Mouse (Mus musculus): ENCODE results near the gene Rbm44. TPM values are rescaled to one million over a fixed set of nuclear protein-coding genes. Genes with fewer than 3 reads are reported as not detected.

The Rbm44 gene
- polyA plus RNA-seq (2016; fragmentation: Nextera tagmentation; extraction: Ambion mirVana): 0.26 and 0.84 TPM in 2 replicates

DNA sequence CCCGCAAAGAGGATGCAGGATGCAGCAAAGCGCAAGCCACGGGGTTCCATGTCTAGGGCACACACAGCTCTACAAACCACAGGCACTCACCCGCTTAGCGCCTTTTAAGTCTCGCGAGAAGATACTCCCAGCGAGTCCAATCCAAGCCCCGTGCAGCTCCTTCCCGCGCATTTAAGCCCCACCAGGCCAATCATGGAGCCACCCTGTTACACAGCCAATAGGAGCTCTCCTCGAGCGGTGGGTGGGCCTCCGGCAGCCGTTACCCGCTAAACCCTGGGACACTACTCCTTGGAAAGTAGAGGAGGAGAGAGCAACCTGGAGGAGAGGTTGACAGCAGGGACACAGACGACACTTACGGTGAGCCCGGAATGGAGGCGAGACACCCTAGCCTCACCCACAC is at the start of gene Rbm44:
TSS of gene Rbm44 (plus strand) at position 277 of the 400 bp plus-strand sequence.
- H3K27ac ChIP-seq (replicated peaks): no peak within 1 kb of the TSS
- ATAC-seq (ENCODE audit: low FRiP score, low read depth): no peak

DNA sequence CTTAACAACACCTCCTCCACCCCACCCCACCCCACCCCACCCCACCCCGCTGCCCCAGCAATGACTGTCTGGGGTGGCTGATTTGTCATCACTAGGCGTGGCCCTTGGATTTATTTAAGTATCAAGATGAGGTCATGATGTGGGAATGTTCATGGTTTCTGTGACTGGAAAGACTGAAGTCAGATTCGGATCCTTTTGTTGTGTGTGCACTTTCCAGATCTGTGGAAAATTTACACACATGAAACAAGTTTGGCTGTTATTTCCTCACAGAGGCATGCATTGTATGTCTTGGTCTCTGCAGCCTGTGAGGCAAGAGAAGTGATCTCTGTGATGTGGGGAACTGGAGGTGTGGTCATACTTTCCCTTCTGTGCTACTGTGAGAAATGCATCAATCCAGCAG is 49.6 kb upstream of the Rbm44 start:
- Histone ChIP-seq H3K27me3 (no peaks in the 10 kb centered on the region), H3K9ac (replicated peaks) (no peak overlapping the region), H3K4me2 (replicated peaks) (no peak overlapping the region), H3K36me3 (no peaks in the 10 kb centered on the region), H3K4me3 (no peak overlapping the region), H3K27ac (replicated peaks) (no peak overlapping the region), H3K9me3 (no peaks in the 10 kb centered on the region), H3K4me1 (0 out of 2 replicates have a peak, but pooled peaks cover 2% of the 10 kb centered on the region)
- no peak for ATAC-seq (ENCODE audit: low FRiP score, low read depth)
- 89% methylated on average over 3 of the region's 3 CpGs for WGBS

More for the DNA sequence above, at the start of gene Rbm44:
- Histone ChIP-seq H3K4me3 (no peak within 1 kb of the TSS), H3K27me3 (no peaks in the 10 kb centered on the region), H3K4me2 (replicated peaks) (no peak within 1 kb of the TSS), H3K9me3 (no peaks in the 10 kb centered on the region), H3K9ac (replicated peaks) (no peak within 1 kb of the TSS), H3K36me3 (no peaks in the 10 kb centered on the region), H3K4me1 (no peaks in the 10 kb centered on the region)
- 70% methylated on average over 20 of the region's 20 CpGs for WGBS

DNA sequence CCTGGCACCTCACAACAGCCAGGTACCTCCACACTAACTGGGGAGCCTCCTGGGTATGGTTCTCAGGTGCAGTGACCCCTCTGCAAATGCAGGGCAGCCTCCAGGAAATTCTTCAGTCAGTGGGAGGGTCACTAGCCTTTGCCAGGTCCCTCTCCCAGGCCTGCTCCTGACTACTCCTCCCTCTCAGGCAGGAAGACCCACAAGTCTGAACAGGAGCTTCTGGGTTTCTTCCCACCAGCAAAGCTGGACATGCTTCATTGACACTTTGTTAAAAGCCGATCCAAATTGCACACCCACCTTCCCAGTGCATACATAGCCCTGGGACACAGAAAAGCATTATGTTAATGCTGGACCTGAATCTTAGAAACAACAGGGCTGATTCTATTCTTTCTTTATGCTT is 49.0 kb upstream of the Rbm44 start:
- H3K4me3 ChIP-seq: no peak overlapping the region
- no peaks in the 10 kb centered on the region for H3K9me3 ChIP-seq
- no peak overlapping the region for H3K9ac ChIP-seq (replicated peaks)
- H3K27me3 ChIP-seq: no peaks in the 10 kb centered on the region
- no peak for ATAC-seq (ENCODE audit: low FRiP score, low read depth)
- H3K36me3 ChIP-seq: no peaks in the 10 kb centered on the region
- WGBS: 65% methylated on average over 1 of the region's 1 CpGs
- H3K4me1 ChIP-seq: no peaks in the 10 kb centered on the region
- H3K4me2 ChIP-seq (replicated peaks): no peak overlapping the region
- H3K27ac ChIP-seq (replicated peaks): no peak overlapping the region

DNA sequence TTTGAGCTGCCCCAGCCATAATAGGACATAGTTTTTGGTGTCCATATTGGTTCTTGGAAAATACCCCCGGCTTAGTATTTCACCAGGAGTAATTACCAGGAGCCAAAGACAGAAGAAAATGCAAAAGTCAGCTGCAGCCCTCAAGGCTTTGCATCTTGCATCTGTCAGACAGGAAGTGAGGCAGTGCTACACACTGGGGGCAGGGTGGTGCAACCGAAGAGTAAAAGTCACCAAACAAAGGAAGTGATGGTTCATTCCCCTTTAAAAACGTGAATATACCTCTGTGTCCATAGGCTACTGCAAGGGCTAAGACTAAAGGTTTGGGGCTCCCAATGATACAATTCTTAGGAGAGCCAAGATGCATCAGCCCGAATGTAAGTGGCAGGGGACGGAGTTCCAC is 48.4 kb upstream of the Rbm44 start:
- no peaks in the 10 kb centered on the region for H3K27me3 ChIP-seq
- H3K4me3 ChIP-seq: no peak overlapping the region
- ATAC-seq (ENCODE audit: low FRiP score, low read depth): no peak
- no peak overlapping the region for H3K27ac ChIP-seq (replicated peaks)
- no peak overlapping the region for H3K4me2 ChIP-seq (replicated peaks)
- no peaks in the 10 kb centered on the region for H3K36me3 ChIP-seq
- H3K9ac ChIP-seq (replicated peaks): no peak overlapping the region
- 86% methylated on average over 5 of the region's 5 CpGs for WGBS
- H3K4me1 ChIP-seq: no peaks in the 10 kb centered on the region
- no peaks in the 10 kb centered on the region for H3K9me3 ChIP-seq

DNA sequence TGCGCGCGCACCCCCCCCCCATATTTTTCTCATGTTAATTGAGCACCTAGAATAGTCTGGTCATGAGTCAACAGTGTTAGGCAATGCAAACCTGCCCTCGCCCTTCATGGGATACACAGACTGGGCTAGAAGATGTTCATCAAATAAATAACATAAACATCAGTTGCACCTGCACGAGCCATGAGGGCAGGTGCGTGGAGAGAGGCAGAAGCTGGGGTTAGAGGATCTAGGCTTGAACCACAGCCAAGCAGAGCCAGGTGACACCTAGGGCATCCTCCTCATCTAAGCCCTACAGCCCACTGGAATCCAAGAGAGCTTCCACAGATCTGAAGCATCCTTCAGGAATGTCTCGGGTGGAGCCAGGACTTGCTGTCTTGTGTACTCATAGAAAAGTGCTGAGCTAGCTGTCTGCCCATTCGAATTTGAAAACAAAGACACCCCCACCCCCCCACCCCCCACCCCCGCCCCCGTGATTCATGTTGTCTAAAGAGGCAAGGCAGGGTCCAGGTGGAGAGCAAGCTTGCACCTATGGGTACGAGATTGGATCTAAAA is 47.5 kb upstream of the Rbm44 start:
- Histone ChIP-seq H3K27ac (replicated peaks) (no peak overlapping the region), H3K4me1 (peaks cover 3% of the 10 kb centered on the region; the same call in 1 of the 2 replicates), H3K9ac (replicated peaks) (no peak overlapping the region), H3K27me3 (no peaks in the 10 kb centered on the region), H3K36me3 (no peaks in the 10 kb centered on the region), H3K4me2 (replicated peaks) (no peak overlapping the region), H3K4me3 (no peak overlapping the region), H3K9me3 (no peaks in the 10 kb centered on the region)
- ATAC-seq (ENCODE audit: low FRiP score, low read depth): no peak
- 89% methylated on average over 11 of the region's 11 CpGs for WGBS

DNA sequence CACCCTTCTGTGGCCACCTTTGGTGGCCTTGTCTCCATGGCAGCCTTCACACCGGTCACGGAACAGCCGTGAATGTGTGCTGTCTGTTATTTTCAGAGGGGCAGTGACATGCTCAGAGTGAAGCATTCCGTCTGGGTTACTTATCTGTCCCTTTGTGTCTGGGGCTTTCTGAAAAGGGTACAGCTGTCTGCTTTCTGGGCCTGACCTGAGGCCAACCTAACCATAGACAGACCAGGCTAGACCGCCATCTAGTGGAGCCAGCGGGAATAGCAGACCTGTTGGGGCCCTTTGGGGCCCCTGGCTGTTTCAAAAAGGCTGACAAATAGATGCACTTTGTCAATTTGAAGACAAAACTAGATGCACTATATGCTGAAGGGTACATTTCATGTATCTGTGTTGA is 46.0 kb upstream of the Rbm44 start:
- no peaks in the 10 kb centered on the region for H3K9me3 ChIP-seq
- H3K4me1 ChIP-seq: peaks cover 4% of the 10 kb centered on the region; the same call in 1 of the 2 replicates
- no peak overlapping the region for H3K4me2 ChIP-seq (replicated peaks)
- H3K4me3 ChIP-seq: no peak overlapping the region
- peak; percentile 69; the same call in 1 of the 2 replicates for ATAC-seq (ENCODE audit: low FRiP score, low read depth)
- no peak overlapping the region; the same call in 1 of the 2 replicates for H3K27ac ChIP-seq (replicated peaks)
- H3K9ac ChIP-seq (replicated peaks): no peak overlapping the region
- WGBS: 5% methylated on average over 6 of the region's 6 CpGs
- H3K27me3 ChIP-seq: no peaks in the 10 kb centered on the region
- no peaks in the 10 kb centered on the region for H3K36me3 ChIP-seq

DNA sequence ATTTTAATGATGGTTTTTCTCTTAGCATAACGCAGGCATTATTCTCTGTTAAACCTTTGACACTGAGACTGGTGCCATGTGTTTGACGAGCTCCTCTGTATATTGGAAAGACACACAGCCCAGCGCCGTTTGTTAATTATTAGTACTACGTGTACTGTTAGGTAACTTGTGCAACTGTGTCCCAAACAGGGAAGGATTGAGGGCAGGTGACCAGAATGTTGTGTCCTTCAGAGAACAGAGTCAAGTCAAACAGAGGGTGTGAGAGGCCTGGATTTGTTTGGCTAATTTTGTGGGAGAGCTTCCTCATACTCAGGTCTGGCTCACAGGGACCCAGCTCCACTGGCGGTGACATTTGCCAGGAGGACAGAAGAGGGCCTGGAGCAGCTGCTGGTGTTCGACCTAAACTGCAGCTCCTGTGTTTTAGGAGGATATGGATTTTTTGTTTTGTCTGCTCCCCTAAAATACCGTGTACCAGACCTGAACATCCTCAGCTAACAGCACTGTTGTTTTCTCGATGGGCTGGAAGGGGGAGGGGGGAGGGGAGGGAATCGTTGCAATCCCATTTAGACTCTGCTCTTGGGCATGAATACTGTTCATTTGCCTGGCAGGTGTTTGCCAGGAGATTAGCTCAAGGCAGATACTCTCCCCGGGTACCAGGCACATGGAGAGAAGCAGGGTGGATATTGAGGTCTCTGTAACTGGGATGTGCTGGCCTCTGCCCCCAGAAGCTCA is 43.0 kb upstream of the Rbm44 start:
- WGBS: 71% methylated on average over 11 of the region's 11 CpGs
- no peak overlapping the region for H3K9ac ChIP-seq (replicated peaks)
- no peaks in the 10 kb centered on the region for H3K27me3 ChIP-seq
- no peak for ATAC-seq (ENCODE audit: low FRiP score, low read depth)
- H3K27ac ChIP-seq (replicated peaks): no peak overlapping the region
- peaks cover 4% of the 10 kb centered on the region; the same call in 1 of the 2 replicates for H3K4me1 ChIP-seq
- H3K4me2 ChIP-seq (replicated peaks): no peak overlapping the region
- no peak overlapping the region for H3K4me3 ChIP-seq
- H3K36me3 ChIP-seq: no peaks in the 10 kb centered on the region
- no peaks in the 10 kb centered on the region for H3K9me3 ChIP-seq

DNA sequence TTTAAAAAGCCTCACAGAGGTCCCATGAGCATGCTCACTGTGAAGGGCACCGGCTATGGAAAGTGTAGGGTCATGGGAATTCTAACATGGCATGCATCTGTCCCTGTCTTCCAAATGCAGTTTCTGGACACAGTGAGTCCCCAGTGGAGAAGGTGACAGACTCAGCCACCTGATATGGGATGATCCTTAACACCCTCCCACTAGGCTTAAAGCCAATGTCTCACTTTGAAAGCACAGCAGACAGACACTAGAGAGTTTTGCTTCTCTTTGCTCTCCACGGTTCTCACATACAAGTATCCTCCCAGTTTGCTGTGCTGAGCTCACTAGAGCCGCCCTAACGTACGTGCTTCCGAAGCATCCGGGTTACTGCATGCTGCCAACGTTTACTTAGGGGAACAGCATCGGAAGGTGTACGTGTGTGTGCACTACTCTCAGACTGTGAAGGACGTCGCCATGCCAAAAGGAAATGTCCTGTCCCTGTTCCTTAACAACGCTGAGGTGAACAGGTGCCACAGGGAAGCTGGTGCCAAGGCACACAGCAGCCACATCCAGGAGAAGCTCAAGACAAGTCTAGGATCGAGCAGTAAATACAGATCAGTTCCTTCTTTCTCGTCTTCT is 41.4 kb upstream of the Rbm44 start:
- no peak overlapping the region for H3K4me3 ChIP-seq
- ATAC-seq (ENCODE audit: low FRiP score, low read depth): no peak
- H3K27ac ChIP-seq (replicated peaks): no peak overlapping the region
- no peak overlapping the region for H3K9ac ChIP-seq (replicated peaks)
- no peaks in the 10 kb centered on the region for H3K9me3 ChIP-seq
- WGBS: 94% methylated on average over 15 of the region's 15 CpGs
- H3K4me2 ChIP-seq (replicated peaks): no peak overlapping the region
- no peaks in the 10 kb centered on the region for H3K27me3 ChIP-seq
- no peaks in the 10 kb centered on the region for H3K36me3 ChIP-seq
- H3K4me1 ChIP-seq: peaks cover 4% of the 10 kb centered on the region; the same call in 1 of the 2 replicates

DNA sequence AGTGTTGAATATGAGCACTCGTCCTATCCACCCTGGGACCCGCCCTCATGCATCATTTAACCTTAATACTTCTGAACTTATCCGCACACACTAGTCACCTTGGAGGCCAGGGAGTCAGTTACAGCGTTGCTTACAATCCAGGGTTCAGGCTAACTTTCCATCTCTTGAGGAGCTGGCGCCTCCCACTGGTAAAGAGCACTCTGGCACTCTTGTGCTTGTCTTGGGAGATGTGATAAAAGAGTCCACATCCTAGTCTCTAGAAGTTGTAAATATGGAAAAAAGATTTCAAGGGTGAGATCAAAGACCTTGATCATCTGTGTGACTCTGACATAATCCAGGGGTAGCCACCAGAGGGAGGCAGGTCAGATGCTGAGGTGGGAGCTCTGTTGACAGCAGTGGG is 37.3 kb upstream of the Rbm44 start:
- Histone ChIP-seq H3K27ac (replicated peaks) (no peak overlapping the region), H3K4me2 (replicated peaks) (no peak overlapping the region), H3K36me3 (no peaks in the 10 kb centered on the region), H3K9me3 (no peaks in the 10 kb centered on the region), H3K9ac (replicated peaks) (no peak overlapping the region), H3K4me1 (no peaks in the 10 kb centered on the region), H3K27me3 (no peaks in the 10 kb centered on the region), H3K4me3 (no peak overlapping the region)
- ATAC-seq (ENCODE audit: low FRiP score, low read depth): no peak
- 79% methylated on average over 5 of the region's 5 CpGs for WGBS

DNA sequence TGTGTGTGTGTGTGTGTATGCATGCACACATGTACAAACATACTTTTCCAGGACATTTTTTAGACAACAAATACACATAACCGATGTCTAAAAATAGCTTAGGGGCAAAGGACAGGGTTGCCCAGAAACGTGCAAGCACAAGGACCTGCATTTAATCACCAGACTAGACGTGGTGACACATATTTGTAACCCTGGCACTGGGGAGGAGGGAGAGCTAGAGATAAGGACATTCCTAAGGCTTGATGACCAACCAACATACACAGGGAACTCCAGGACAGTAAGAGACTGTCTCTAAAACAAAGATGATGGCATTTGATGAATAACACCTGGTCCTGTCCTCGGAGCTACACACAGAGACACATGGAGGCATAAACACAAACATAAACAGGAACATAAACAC is 35.6 kb upstream of the Rbm44 start:
- Histone ChIP-seq H3K27me3 (no peaks in the 10 kb centered on the region), H3K27ac (replicated peaks) (no peak overlapping the region), H3K4me2 (replicated peaks) (no peak overlapping the region), H3K4me3 (no peak overlapping the region), H3K9me3 (no peaks in the 10 kb centered on the region), H3K9ac (replicated peaks) (no peak overlapping the region), H3K4me1 (no peaks in the 10 kb centered on the region), H3K36me3 (no peaks in the 10 kb centered on the region)
- no peak for ATAC-seq (ENCODE audit: low FRiP score, low read depth)
- 83% methylated on average over 4 of the region's 4 CpGs for WGBS

DNA sequence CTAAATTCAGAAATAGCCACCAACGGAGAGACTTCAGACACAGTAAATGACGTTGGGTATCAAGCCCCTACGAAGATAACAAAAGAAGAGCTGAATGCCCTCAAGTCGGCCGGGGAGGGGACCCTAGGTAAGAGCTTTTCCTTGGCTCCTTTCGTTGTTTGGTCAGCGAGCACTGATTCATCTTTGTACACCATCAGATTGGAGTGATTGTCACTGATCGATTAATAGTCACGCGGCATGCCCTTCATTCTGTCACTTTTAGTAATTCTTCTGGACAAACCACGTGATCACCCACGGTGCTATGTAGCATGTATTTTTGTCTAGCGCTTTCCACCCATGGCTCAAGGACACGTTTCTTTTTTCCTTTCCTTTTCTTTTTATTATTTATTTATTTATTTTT is 32.7 kb upstream of the Rbm44 start:
- Histone ChIP-seq H3K4me2 (replicated peaks) (no peak overlapping the region), H3K4me1 (no peaks in the 10 kb centered on the region), H3K4me3 (no peak overlapping the region), H3K36me3 (no peaks in the 10 kb centered on the region), H3K9ac (replicated peaks) (no peak overlapping the region), H3K9me3 (no peaks in the 10 kb centered on the region), H3K27me3 (no peaks in the 10 kb centered on the region), H3K27ac (replicated peaks) (no peak overlapping the region)
- ATAC-seq (ENCODE audit: low FRiP score, low read depth): no peak
- WGBS: 93% methylated on average over 14 of the region's 14 CpGs

DNA sequence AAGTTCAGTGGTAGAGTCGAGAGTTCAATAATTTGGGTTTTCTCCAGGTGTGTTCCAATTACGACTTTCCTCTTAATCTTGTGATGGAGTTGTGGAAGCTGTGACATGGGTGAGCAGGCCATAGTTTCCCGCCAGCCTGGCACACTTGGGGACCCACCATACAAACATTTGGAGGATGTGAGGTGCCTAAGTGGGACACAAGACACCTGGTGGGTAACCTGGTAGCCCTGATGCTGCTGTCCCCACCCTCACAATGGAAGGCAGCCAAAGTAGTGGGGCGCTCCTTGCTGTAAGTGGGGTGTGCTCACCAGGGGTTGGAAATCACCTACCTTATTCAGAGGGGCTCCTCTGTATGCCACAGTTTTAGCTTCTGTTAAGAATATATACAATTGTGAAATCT is 32.3 kb upstream of the Rbm44 start:
- Histone ChIP-seq H3K9ac (replicated peaks) (no peak overlapping the region), H3K4me3 (no peak overlapping the region), H3K9me3 (no peaks in the 10 kb centered on the region), H3K27ac (replicated peaks) (no peak overlapping the region), H3K36me3 (no peaks in the 10 kb centered on the region), H3K4me2 (replicated peaks) (no peak overlapping the region), H3K27me3 (no peaks in the 10 kb centered on the region), H3K4me1 (no peaks in the 10 kb centered on the region)
- 99% methylated on average over 4 of the region's 4 CpGs for WGBS
- no peak for ATAC-seq (ENCODE audit: low FRiP score, low read depth)
